Mouse (Mus musculus) stomach, postnatal 0 days (tissue): ENCODE results near the gene Eif4g3. TPM values are rescaled to one million over a fixed set of nuclear protein-coding genes. Genes with fewer than 3 reads are reported as not detected.

Experiments
- ATAC-seq: fragments of 200-750 bp; cut with Nextera tagmentation; 2 replicates; pipeline ENCODE4 v1.8.0; 2017; ENCODE audit not compliant: low FRiP score, low TSS enrichment
- DNase-seq: peaks from one replicate; pipeline ENCODE4 v3.0.0-alpha.2; 2016; ENCODE audit warnings: low spot score
- H3K27ac ChIP-seq: fragments of 300-500 bp; sonication (generic); replicated peaks from 2 replicates; pipeline ENCODE4 v1.5.1; 2014; ENCODE audit warnings: mild to moderate bottlenecking, control low read depth
- H3K27me3 ChIP-seq: fragments of 300-500 bp; sonication (generic); 2 replicates; pipeline ENCODE4 v1.6.1; 2014; ENCODE audit warnings: low read length; ENCODE audit not compliant: control insufficient read depth, insufficient read depth
- H3K36me3 ChIP-seq: fragments of 300-500 bp; sonication (generic); 2 replicates; pipeline ENCODE4 v1.6.1; 2014; ENCODE audit warnings: low read length, mixed read lengths; ENCODE audit not compliant: control insufficient read depth, insufficient read depth
- H3K4me1 ChIP-seq: fragments of 300-500 bp; sonication (generic); replicated peaks from 2 replicates; pipeline ENCODE4 v1.6.1; 2014; ENCODE audit warnings: antibody characterized with exemption; ENCODE audit not compliant: control insufficient read depth, insufficient read depth
- H3K4me2 ChIP-seq: fragments of 300-500 bp; sonication (generic); replicated peaks from 2 replicates; pipeline ENCODE4 v1.6.1; 2014; ENCODE audit warnings: low read depth, mild to moderate bottlenecking, control low read depth, moderate library complexity
- H3K4me3 ChIP-seq: fragments of 300-500 bp; sonication (generic); 2 replicates; pipeline ENCODE4 v1.5.1; 2014; ENCODE audit warnings: low read depth, low read length, control low read depth
- H3K9ac ChIP-seq: fragments of 300-500 bp; sonication (generic); 2 replicates; pipeline ENCODE4 v1.6.1; 2014; ENCODE audit warnings: mild to moderate bottlenecking, low read length, control low read depth, mixed read lengths
- H3K9me3 ChIP-seq: fragments of 300-500 bp; sonication (generic); 2 replicates; pipeline ENCODE4 v1.6.1; 2016; ENCODE audit warnings: low read length; ENCODE audit not compliant: control insufficient read depth
- CTCF ChIP-seq: IDR thresholded peaks from 2 replicates; pipeline ENCODE4 v1.5.1; 2016; ENCODE audit warnings: antibody characterized with exemption, low read depth, mild to moderate bottlenecking, moderate library complexity
- EP300 ChIP-seq: optimal IDR thresholded peaks from 2 replicates; pipeline ENCODE3; 2016; ENCODE audit warnings: antibody characterized with exemption
- WGBS: fragments of 180-500 bp; shearing (Covaris S2); extraction: QIAGEN DNeasy Blood & Tissue Kit; methylation state at CpG from one replicate; pipeline ENCODE4 v1.1.7; 2014; 5-methylcytosine and 5-hydroxymethylcytosine counted together
- polyA plus RNA-seq: library from polyadenylated mRNA; unstranded; fragments of >200 nt; fragmentation: Nextera tagmentation; extraction: Ambion mirVana; gene quantifications from 2 replicates; pipeline ENCODE4 v1.2.1, GENCODE M21; 2015

Eif4g3 gene
- polyA plus RNA-seq, 1 experiment from 2014 or later = 11.4 TPM

GRCm38 (mm10) chr4:138071497-138071896, 78.7 kb downstream of the Eif4g3 start:
- TF ChIP-seq CTCF (no peak), EP300 (no peak)
- H3K4me1 ChIP-seq = no peaks in the 10 kb centered on the region
- no peaks in the 10 kb centered on the region for H3K27me3 ChIP-seq
- no peak overlapping the region for H3K9ac ChIP-seq
- H3K27ac ChIP-seq = no peak overlapping the region; the same call in 1 of the 2 replicates
- no peak overlapping the region for H3K4me2 ChIP-seq
- H3K4me3 ChIP-seq = no peak overlapping the region
- DNase-seq (no peak), ATAC-seq (no peak)
- 61% methylated on average over 6 of the region's 6 CpGs for WGBS
- H3K36me3 ChIP-seq = no peaks in the 10 kb centered on the region
- H3K9me3 ChIP-seq = no peaks in the 10 kb centered on the region

GRCm38 (mm10) chr4:138073086-138073485, 80.3 kb downstream of the Eif4g3 start:
- Histone ChIP-seq H3K9ac (no peak overlapping the region), H3K9me3 (no peaks in the 10 kb centered on the region), H3K4me3 (no peak overlapping the region), H3K27ac (no peak overlapping the region), H3K27me3 (no peaks in the 10 kb centered on the region), H3K4me1 (no peaks in the 10 kb centered on the region; the same call in 1 of the 2 replicates), H3K4me2 (no peak overlapping the region), H3K36me3 (no peaks in the 10 kb centered on the region; the same call in 1 of the 2 replicates)
- DNase-seq = no peak
- WGBS = 91% methylated on average over 11 of the region's 11 CpGs
- TF ChIP-seq EP300 (no peak), CTCF (no peak)
- no peak for ATAC-seq

- Histone ChIP-seq H3K9ac (no peak overlapping the region), H3K27ac (no peak overlapping the region), H3K4me3 (no peak overlapping the region), H3K4me2 (no peak overlapping the region), H3K9me3 (no peaks in the 10 kb centered on the region), H3K27me3 (no peaks in the 10 kb centered on the region), H3K36me3 (no peaks in the 10 kb centered on the region; the same call in 1 of the 2 replicates), H3K4me1 (no peaks in the 10 kb centered on the region; the same call in 1 of the 2 replicates)
- 49% methylated on average over 7 of the region's 7 CpGs for WGBS
- ATAC-seq = no peak
- TF ChIP-seq CTCF (no peak), EP300 (no peak)
- no peak for DNase-seq
Observed at GRCm38 (mm10) chr4:138073531-138073930, 80.7 kb downstream of the Eif4g3 start.

- Histone ChIP-seq H3K4me2 (no peak overlapping the region), H3K36me3 (no peaks in the 10 kb centered on the region; the same call in 1 of the 2 replicates), H3K4me1 (no peaks in the 10 kb centered on the region; the same call in 1 of the 2 replicates), H3K9ac (no peak overlapping the region), H3K27ac (no peak overlapping the region), H3K4me3 (no peak overlapping the region), H3K27me3 (no peaks in the 10 kb centered on the region), H3K9me3 (no peaks in the 10 kb centered on the region)
- 72% methylated on average over 6 of the region's 6 CpGs for WGBS
- TF ChIP-seq EP300 = no peak
- no peak for TF ChIP-seq CTCF
- ATAC-seq (no peak), DNase-seq (no peak)
Observed at GRCm38 (mm10) chr4:138074896-138075584, 82.2 kb downstream of the Eif4g3 start.

GRCm38 (mm10) chr4:138077663-138078295, 85.0 kb downstream of the Eif4g3 start:
- no peak overlapping the region for H3K4me3 ChIP-seq
- H3K4me1 ChIP-seq = no peaks in the 10 kb centered on the region; the same call in 1 of the 2 replicates
- H3K36me3 ChIP-seq = peaks cover 1% of the 10 kb centered on the region; the same call in 1 of the 2 replicates
- no peaks in the 10 kb centered on the region for H3K27me3 ChIP-seq
- peak; percentile 37; the same call in 1 of the 2 replicates for ATAC-seq
- H3K4me2 ChIP-seq = no peak overlapping the region
- DNase-seq = no peak
- no peaks in the 10 kb centered on the region for H3K9me3 ChIP-seq
- 78% methylated on average over 3 of the region's 3 CpGs for WGBS
- no peak for TF ChIP-seq CTCF
- TF ChIP-seq EP300 = no peak
- no peak overlapping the region for H3K9ac ChIP-seq
- H3K27ac ChIP-seq = no peak overlapping the region; the same call in 1 of the 2 replicates

- TF ChIP-seq CTCF (no peak), EP300 (no peak)
- ATAC-seq = no peak
- Histone ChIP-seq H3K36me3 (peaks cover 5% of the 10 kb centered on the region), H3K4me1 (no peaks in the 10 kb centered on the region; the same call in 1 of the 2 replicates), H3K27me3 (no peaks in the 10 kb centered on the region), H3K9ac (no peak overlapping the region), H3K9me3 (no peaks in the 10 kb centered on the region), H3K4me2 (no peak overlapping the region), H3K27ac (no peak overlapping the region), H3K4me3 (no peak overlapping the region)
- whole genome bisulfite sequencing = 89% methylated on average over 5 of the region's 5 CpGs
- DNase-seq = no peak
Observed at GRCm38 (mm10) chr4:138079234-138079633, 86.4 kb downstream of the Eif4g3 start.
